In the genomic region with DNA sequence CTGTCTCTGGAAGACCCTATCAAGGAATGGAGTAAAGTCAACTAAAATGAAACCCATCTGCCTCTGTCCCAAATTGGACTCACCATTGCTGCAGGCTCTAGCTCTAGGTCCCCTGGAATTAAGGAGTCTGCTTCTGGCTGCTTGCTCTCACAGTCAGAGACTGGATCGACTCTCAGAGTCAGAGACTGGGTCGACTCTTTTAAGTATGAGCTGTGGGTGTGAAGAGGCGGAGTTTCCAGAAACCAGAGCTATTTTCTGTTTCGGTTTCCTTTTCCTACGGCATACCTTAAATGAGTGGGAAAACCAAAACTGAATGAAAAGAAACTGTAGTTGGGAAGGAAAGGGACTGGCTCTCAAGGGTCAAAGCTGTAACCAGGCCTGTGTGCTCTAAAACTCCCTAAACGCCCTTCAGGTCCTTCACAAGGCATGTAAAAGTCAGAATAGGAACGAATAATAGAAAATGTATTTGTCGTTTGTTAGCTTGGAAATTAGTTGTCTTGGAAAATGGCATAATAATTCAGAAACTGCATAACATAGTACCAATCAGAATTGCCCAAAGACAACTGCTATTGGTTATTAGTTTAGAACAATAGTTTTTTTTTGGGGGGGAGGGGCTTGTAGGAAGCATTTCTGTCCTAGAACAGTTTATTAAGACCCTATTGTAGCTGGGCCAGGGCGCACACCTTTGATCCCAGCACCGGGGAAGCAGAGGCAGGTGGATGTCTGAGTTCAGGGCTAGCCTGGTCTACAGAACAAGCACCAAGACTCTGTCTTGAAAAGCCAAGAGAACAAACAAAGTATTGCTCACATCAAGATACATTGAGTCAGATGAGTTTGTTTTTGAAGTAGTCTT, we compare ENCODE assay signal across 9 mouse cellular contexts. TPM values are rescaled to one million over a fixed set of nuclear protein-coding genes. Genes with fewer than 3 reads are reported as not detected.
A peak's percentile ranks its signal among the peaks of the same experiment; 100 is the strongest.
DNase-seq lines count a peak whose midpoint lies in the region; ATAC-seq and TF ChIP-seq lines count a peak whose summit lies in the region.
"Had no signal": no experiment of that assay in that cellular context is flagged by ENCODE, and none has a peak within 500 bp of the region (broad histone marks: within the 10 kb centered on the region; RNA-seq: fewer than 3 reads in every experiment).

A gene (minus strand): TSS at position 196 of the 853 bp plus-strand sequence.

- no peak within 1 kb of the TSS; the same call in 1 of the 2 replicates for H3K4me3 ChIP-seq in thymus, adult 2 months (ENCODE audit: control insufficient read depth, insufficient read depth, low read length)
- peak within 1 kb of the TSS; percentile 6; the same call in 1 of the 2 replicates for H3K4me3 ChIP-seq in liver, embryonic 12.5 days
- H3K4me3 ChIP-seq in stomach, postnatal 0 days (ENCODE audit: low read depth, low read length) = no peak within 1 kb of the TSS
- no peak within 1 kb of the TSS for H3K4me3 ChIP-seq in forebrain, embryonic 11.5 days (ENCODE audit: low read depth, low read length)
- H3K4me3 ChIP-seq: limb, embryonic 12.5 days had no signal

- peaks cover 38% of the 10 kb centered on the region for H3K4me1 ChIP-seq in thymus, adult 2 months (replicated peaks; ENCODE audit: control insufficient read depth, insufficient read depth, low read length)
- peaks cover 65% of the 10 kb centered on the region for H3K4me1 ChIP-seq in liver, embryonic 12.5 days
- H3K4me1 ChIP-seq in stomach, postnatal 0 days (replicated peaks; ENCODE audit: control insufficient read depth, insufficient read depth) = peaks cover 9% of the 10 kb centered on the region
- H3K4me1 ChIP-seq in forebrain, embryonic 11.5 days (replicated peaks; ENCODE audit: control insufficient read depth, insufficient read depth, low read length) = peaks cover 16% of the 10 kb centered on the region

- H3K36me3 ChIP-seq in thymus, adult 2 months (ENCODE audit: control insufficient read depth, insufficient read depth, low read length) = no peaks in the 10 kb centered on the region
- no peaks in the 10 kb centered on the region for H3K36me3 ChIP-seq in liver, embryonic 12.5 days
- no peaks in the 10 kb centered on the region for H3K36me3 ChIP-seq in stomach, postnatal 0 days (ENCODE audit: control insufficient read depth, insufficient read depth, low read length)
- no peaks in the 10 kb centered on the region for H3K36me3 ChIP-seq in forebrain, embryonic 11.5 days (ENCODE audit: control insufficient read depth, insufficient read depth, low read length)
- H3K36me3 ChIP-seq: limb, embryonic 12.5 days had no signal

- DNase-seq in adrenal gland, adult 2 months = peak; percentile 49
- no peak for DNase-seq in adrenal gland, postnatal 10 days
- peak; percentile 36 for DNase-seq in thymus, adult 2 months
- no peak for DNase-seq in thymus, postnatal 4 days
- no peak for DNase-seq in stomach, postnatal 0 days (ENCODE audit: low spot score)
- no peak for DNase-seq in embryo, embryonic 10 days (ENCODE audit: low spot score)
- no peak for DNase-seq in forebrain, embryonic 11.5 days (ENCODE audit: low spot score)

- ATAC-seq in liver, embryonic 12.5 days = no peak
- ATAC-seq in stomach, postnatal 0 days (ENCODE audit: low FRiP score, low TSS enrichment) = no peak
- ATAC-seq in forebrain, embryonic 11.5 days (replicated peaks; ENCODE audit: low FRiP score) = no peak

- peak within 1 kb of the TSS; percentile 37 for H3K4me2 ChIP-seq in liver, embryonic 12.5 days
- H3K4me2 ChIP-seq in stomach, postnatal 0 days (replicated peaks; ENCODE audit: low read depth) = peak within 1 kb of the TSS; percentile 29
- no peak within 1 kb of the TSS for H3K4me2 ChIP-seq in forebrain, embryonic 11.5 days (ENCODE audit: low read depth, low read length, severe bottlenecking)
- H3K4me2 ChIP-seq: limb, embryonic 12.5 days had no signal

- peak within 1 kb of the TSS; percentile 45; the same call in 1 of the 2 replicates for H3K9ac ChIP-seq in liver, embryonic 12.5 days
- no peak within 1 kb of the TSS for H3K9ac ChIP-seq in stomach, postnatal 0 days (ENCODE audit: low read length)
- no peak within 1 kb of the TSS for H3K9ac ChIP-seq in forebrain, embryonic 11.5 days (ENCODE audit: low read length)
- H3K9ac ChIP-seq: limb, embryonic 12.5 days had no signal

- TF ChIP-seq POLR2A in thymus, adult 2 months (IDR thresholded peaks at IDR 0.05; ENCODE audit: control insufficient read depth, extremely low read depth, insufficient read depth, low read length, poor library complexity) = no peak

- no peaks in the 10 kb centered on the region for H3K9me3 ChIP-seq in liver, embryonic 12.5 days (replicated peaks)
- H3K9me3 ChIP-seq in stomach, postnatal 0 days (ENCODE audit: control insufficient read depth, low read length) = no peaks in the 10 kb centered on the region
- no peaks in the 10 kb centered on the region for H3K9me3 ChIP-seq in forebrain, embryonic 11.5 days (ENCODE audit: control insufficient read depth, low read length)
- H3K9me3 ChIP-seq: limb, embryonic 12.5 days had no signal

- TF ChIP-seq EP300 in stomach, postnatal 0 days (optimal IDR thresholded peaks at IDR 0.05) = no peak

- TF ChIP-seq CTCF in thymus, adult 2 months (IDR thresholded peaks at IDR 0.05; ENCODE audit: borderline replicate concordance, control insufficient read depth, extremely low read depth, insufficient read depth, low read length, poor library complexity) = no peak
- TF ChIP-seq CTCF in stomach, postnatal 0 days (IDR thresholded peaks at IDR 0.05; ENCODE audit: low read depth) = no peak

- 19% methylated on average over 10 of the region's 10 CpGs for WGBS in thymus, adult 2 months
- 44% methylated on average over 10 of the region's 10 CpGs for WGBS in liver, embryonic 12.5 days (ENCODE audit: insufficient replicate concordance)
- WGBS in stomach, postnatal 0 days = 54% methylated on average over 10 of the region's 10 CpGs
- WGBS in forebrain, embryonic 11.5 days = 68% methylated on average over 10 of the region's 10 CpGs

- H3K27me3 ChIP-seq in thymus, adult 2 months (ENCODE audit: control insufficient read depth, insufficient read depth, low read length) = peaks cover 4% of the 10 kb centered on the region
- H3K27me3 ChIP-seq in liver, embryonic 12.5 days (replicated peaks) = peaks cover 58% of the 10 kb centered on the region
- H3K27me3 ChIP-seq in stomach, postnatal 0 days (ENCODE audit: control insufficient read depth, insufficient read depth, low read length) = no peaks in the 10 kb centered on the region
- H3K27me3 ChIP-seq in forebrain, embryonic 11.5 days (ENCODE audit: control insufficient read depth, insufficient read depth, low read length) = no peaks in the 10 kb centered on the region

- H3K27ac ChIP-seq in thymus, adult 2 months (ENCODE audit: control insufficient read depth, insufficient read depth, low read length) = peak within 1 kb of the TSS; percentile 62
- no peak within 1 kb of the TSS for H3K27ac ChIP-seq in liver, embryonic 12.5 days
- no peak within 1 kb of the TSS for H3K27ac ChIP-seq in stomach, postnatal 0 days (replicated peaks)
- H3K27ac ChIP-seq in forebrain, embryonic 11.5 days (ENCODE audit: low read depth, low read length) = no peak within 1 kb of the TSS
- H3K27ac ChIP-seq: limb, embryonic 12.5 days had no signal

RNA-seq across cellular contexts. Expression of the gene that starts here (rescaled TPM):
- total RNA-seq in adrenal gland, adult 2 months (2021) = 1 to 10 TPM; 4.3 to 5.4 TPM
- polyA plus RNA-seq in adrenal gland, adult 2 months (2012; rRNA removed) = 9.1 and 12.1 TPM in 2 replicates
- 1 to 10 TPM; 1.6 to 2.2 TPM for total RNA-seq in adrenal gland, postnatal 10 days (2021)
- 40.6 and 51.1 TPM in 2 replicates for polyA plus RNA-seq in thymus, adult 2 months (2012; rRNA removed)
- polyA plus RNA-seq in liver, embryonic 12.5 days (2016; fragmentation: Nextera tagmentation; extraction: Ambion mirVana) = 2.6 and 3.2 TPM in 2 replicates
- 3.1 and 4.1 TPM in 2 replicates for polyA plus RNA-seq in stomach, postnatal 0 days (2015; fragmentation: Nextera tagmentation; extraction: Ambion mirVana)
- 0.35 and 0.37 TPM in 2 replicates for polyA plus RNA-seq in forebrain, embryonic 11.5 days (2014; fragmentation: Nextera tagmentation; extraction: Ambion mirVana)

Comparison
In these comparisons a context has a peak if more than half of its experiments do, and no peak if none do; other contexts are left out.
1. DNase-seq: peak in adrenal gland, adult 2 months (single experiment) and thymus, adult 2 months (single experiment); none in adrenal gland, postnatal 10 days (single experiment), thymus, postnatal 4 days (single experiment), stomach, postnatal 0 days (single experiment), embryo, embryonic 10 days (single experiment) and forebrain, embryonic 11.5 days (single experiment).